Mouse (Mus musculus): Measurements from ENCODE around the gene Ptprd.

- no peak for TF ChIP-seq CTCF (IDR thresholded peaks at IDR 0.05; ENCODE audit: low read depth)
- no peak for TF ChIP-seq EP300 (optimal IDR thresholded peaks at IDR 0.05)
Observed at GRCm38 (mm10) chr4:76425230-76425575, 1786.6 kb downstream of the Ptprd start.

Measured in stomach, postnatal 0 days (tissue).